Mouse (Mus musculus) small intestine, adult 2 months (tissue): ENCODE data around the gene Tspan11. TPM values are rescaled to one million over a fixed set of nuclear protein-coding genes. Genes with fewer than 3 reads are reported as not detected.
A peak's percentile ranks its signal among the peaks of the same experiment; 100 is the strongest.

Source experiments
- H3K27ac ChIP-seq: fragments of 200-500 bp; 2 replicates; pipeline ENCODE4 v1.5.1; 2012; ENCODE audit warnings: low read depth, low read length, control low read depth, inconsistent platforms; ENCODE audit not compliant: insufficient read depth
- H3K27me3 ChIP-seq: fragments of 200-500 bp; 2 replicates; pipeline ENCODE4 v1.6.1; 2012; ENCODE audit warnings: mild to moderate bottlenecking, moderate library complexity, low read length, inconsistent platforms; ENCODE audit not compliant: control insufficient read depth, insufficient read depth
- H3K36me3 ChIP-seq: fragments of 200-500 bp; 2 replicates; pipeline ENCODE4 v1.6.1; 2012; ENCODE audit warnings: mild to moderate bottlenecking, low read length, control low read depth, inconsistent platforms; ENCODE audit not compliant: control insufficient read depth, insufficient read depth
- H3K4me1 ChIP-seq: fragments of 200-500 bp; 2 replicates; pipeline ENCODE4 v1.6.1; 2012; ENCODE audit warnings: low read length, inconsistent platforms, mixed read lengths; ENCODE audit not compliant: control insufficient read depth, insufficient read depth, insufficient read length
- H3K4me3 ChIP-seq: fragments of 200-500 bp; 2 replicates; pipeline ENCODE4 v1.5.1; 2012; ENCODE audit warnings: low read depth, mild to moderate bottlenecking, control low read depth, inconsistent platforms, low read length, moderate library complexity
- CTCF ChIP-seq: fragments of 200-500 bp; IDR thresholded peaks from 2 replicates; pipeline ENCODE4 v1.5.1; 2012; ENCODE audit warnings: low read depth, mild to moderate bottlenecking, control low read depth, inconsistent platforms, low read length, moderate library complexity, mixed read lengths; ENCODE audit not compliant: insufficient replicate concordance, insufficient read length; ENCODE audit errors: extremely low read depth
- POLR2A ChIP-seq: fragments of 200-500 bp; IDR thresholded peaks from 2 replicates; pipeline ENCODE4 v1.6.1; 2012; ENCODE audit warnings: low read depth, mild to moderate bottlenecking, control low read depth, inconsistent platforms, low read length, moderate library complexity
- WGBS: fragments of 180-500 bp; shearing (Covaris S2); methylation state at CpG from one replicate; pipeline ENCODE4 v1.1.7; 2018; 5-methylcytosine and 5-hydroxymethylcytosine counted together
- polyA plus RNA-seq: library from polyadenylated mRNA; depleted of rRNA; stranded (reverse); fragments of >200 nt; gene quantifications from 2 replicates; pipeline ENCODE4 v1.2.3, GENCODE M21; 2012; rRNA removed

The Tspan11 gene
- 0.23 and 0.37 TPM in 2 replicates for polyA plus RNA-seq

- no peaks in the 10 kb centered on the region for H3K36me3 ChIP-seq
- peaks cover 13% of the 10 kb centered on the region for H3K27me3 ChIP-seq
- H3K4me3 ChIP-seq = peak within 1 kb of the TSS; percentile 35
- H3K4me1 ChIP-seq = 0 out of 2 replicates have a peak, but pooled peaks cover 2% of the 10 kb centered on the region
- H3K27ac ChIP-seq = no peak within 1 kb of the TSS
- 7% methylated on average over 36 of the region's 36 CpGs for WGBS
- TF ChIP-seq CTCF (no peak), POLR2A (no peak)
Measured at GRCm38 (mm10) chr6:127887511-127888421, at the start of gene Tspan11. Gene Tspan11 (plus strand): TSS chr6:127887589.

DNA sequence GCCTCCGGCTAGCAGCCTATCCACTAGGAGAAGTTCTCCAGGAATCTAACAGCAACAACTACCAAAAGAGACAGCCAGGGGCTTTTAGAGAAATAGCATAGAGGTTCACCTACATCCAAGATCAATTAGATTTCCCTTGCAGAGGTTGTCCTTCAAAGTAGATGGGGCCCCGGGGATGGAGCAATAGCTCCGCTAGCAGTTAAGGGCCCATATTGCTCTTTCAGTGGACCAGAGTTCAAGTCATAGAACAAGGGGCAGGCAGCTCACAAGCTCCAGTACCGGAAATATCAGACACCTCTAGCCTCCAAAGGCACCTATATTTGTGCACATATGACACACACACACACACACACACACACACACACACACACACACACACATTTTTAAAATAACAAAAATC is 49.5 kb upstream of the Tspan11 start:
- Histone ChIP-seq H3K4me1 (no peaks in the 10 kb centered on the region), H3K36me3 (no peaks in the 10 kb centered on the region), H3K27me3 (no peaks in the 10 kb centered on the region), H3K4me3 (no peak overlapping the region), H3K27ac (no peak overlapping the region)
- whole genome bisulfite sequencing = 79% methylated on average over 4 of the region's 4 CpGs
- TF ChIP-seq POLR2A = no peak
- no peak for TF ChIP-seq CTCF

- no peak for TF ChIP-seq CTCF
- no peak for TF ChIP-seq POLR2A
- Histone ChIP-seq H3K4me1 (no peaks in the 10 kb centered on the region), H3K4me3 (no peak overlapping the region), H3K36me3 (no peaks in the 10 kb centered on the region), H3K27ac (no peak overlapping the region), H3K27me3 (no peaks in the 10 kb centered on the region)
- 86% methylated on average over 2 of the region's 2 CpGs for WGBS
Measured at GRCm38 (mm10) chr6:127839538-127839937, 47.9 kb upstream of the Tspan11 start.

GRCm38 (mm10) chr6:127840171-127840570 is 47.2 kb upstream of the Tspan11 start:
- no peak overlapping the region for H3K4me3 ChIP-seq
- H3K4me1 ChIP-seq = no peaks in the 10 kb centered on the region
- TF ChIP-seq POLR2A (no peak), CTCF (no peak)
- H3K27me3 ChIP-seq = no peaks in the 10 kb centered on the region
- no peak overlapping the region for H3K27ac ChIP-seq
- 77% methylated on average over 7 of the region's 7 CpGs for WGBS
- no peaks in the 10 kb centered on the region for H3K36me3 ChIP-seq

GRCm38 (mm10) chr6:127841326-127841725 is 46.1 kb upstream of the Tspan11 start:
- TF ChIP-seq CTCF (no peak), POLR2A (no peak)
- no peaks in the 10 kb centered on the region for H3K27me3 ChIP-seq
- no peaks in the 10 kb centered on the region for H3K36me3 ChIP-seq
- WGBS = 73% methylated on average over 7 of the region's 7 CpGs
- no peak overlapping the region for H3K27ac ChIP-seq
- H3K4me1 ChIP-seq = no peaks in the 10 kb centered on the region
- H3K4me3 ChIP-seq = no peak overlapping the region

- WGBS = 64% methylated on average over 6 of the region's 6 CpGs
- TF ChIP-seq CTCF (no peak), POLR2A (no peak)
Measured at GRCm38 (mm10) chr6:127846521-127846920, 40.9 kb upstream of the Tspan11 start.

GRCm38 (mm10) chr6:127849496-127849895 is 37.9 kb upstream of the Tspan11 start:
- TF ChIP-seq POLR2A = no peak
- no peak for TF ChIP-seq CTCF
- no peaks in the 10 kb centered on the region for H3K27me3 ChIP-seq
- H3K36me3 ChIP-seq = no peaks in the 10 kb centered on the region
- WGBS = 77% methylated on average over 6 of the region's 6 CpGs
- H3K4me3 ChIP-seq = no peak overlapping the region
- H3K4me1 ChIP-seq = peaks cover 5% of the 10 kb centered on the region; the same call in 1 of the 2 replicates
- no peak overlapping the region for H3K27ac ChIP-seq

More at GRCm38 (mm10) chr6:127846521-127846920, 40.9 kb upstream of the Tspan11 start:
- Histone ChIP-seq H3K27me3 (no peaks in the 10 kb centered on the region), H3K36me3 (no peaks in the 10 kb centered on the region), H3K27ac (no peak overlapping the region), H3K4me3 (no peak overlapping the region), H3K4me1 (peaks cover 3% of the 10 kb centered on the region; the same call in 1 of the 2 replicates)
